Mouse (Mus musculus) layer of hippocampus, postnatal 36 days (tissue): Measurements from ENCODE around the gene Tex2. TPM values are rescaled to one million over a fixed set of nuclear protein-coding genes. Genes with fewer than 3 reads are reported as not detected.
"Not testable (repeated sequence)": the region's sequence is repeated elsewhere in the genome, so short reads cannot be mapped to it uniquely, and the experiment has no call there.

Experiments used
- DNase-seq, 2 experiments: peaks; one replicate each; pipeline ENCODE4 v3.0.0; 2022
- total RNA-seq, 2 experiments: library from RNA; stranded (reverse); gene quantifications; 2 replicates each; pipeline ENCODE4 v1.2.3; 2021

Tex2 gene
- total RNA-seq, 2 experiments from 2014 or later: 135 to 146 TPM

- DNase-seq: no peak
These were observed 107.0 kb downstream of the Tex2 start for GRCm38 (mm10) chr11:106506211-106506610.

DNA sequence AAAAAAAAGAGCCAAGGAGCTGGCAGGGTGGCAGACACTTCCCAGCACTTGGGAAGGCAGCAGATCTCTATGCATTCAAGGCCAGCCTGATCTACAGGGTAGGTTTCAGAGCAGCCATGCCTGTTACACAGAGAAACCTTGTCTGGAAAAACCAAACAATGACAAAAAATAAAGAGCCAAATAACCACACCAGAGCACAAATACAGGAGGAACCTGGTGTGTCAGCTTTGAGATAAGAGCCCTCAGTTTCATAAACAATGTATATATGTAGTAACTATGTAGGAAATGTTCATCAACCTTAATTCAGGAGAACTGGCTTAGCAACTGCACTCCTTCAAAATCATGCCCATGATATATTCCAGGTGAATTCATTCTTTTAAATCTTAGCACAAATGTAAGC is 109.1 kb downstream of the Tex2 start:
- no peak for DNase-seq

DNA sequence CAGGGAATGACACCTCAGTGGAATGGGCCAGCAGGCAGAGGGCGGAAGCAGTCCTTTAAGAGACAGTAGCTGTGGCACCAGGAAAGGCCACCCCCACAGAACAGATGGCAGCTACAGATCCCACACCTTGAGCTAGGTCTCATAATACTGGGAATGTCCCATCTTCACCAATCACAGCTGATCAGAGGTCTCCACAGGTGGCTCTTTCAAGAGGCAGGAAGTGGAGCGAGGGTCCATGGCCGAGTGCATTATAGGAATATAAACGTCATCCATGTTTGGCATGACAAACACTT is 109.9 kb downstream of the Tex2 start:
- DNase-seq: no peak

DNA sequence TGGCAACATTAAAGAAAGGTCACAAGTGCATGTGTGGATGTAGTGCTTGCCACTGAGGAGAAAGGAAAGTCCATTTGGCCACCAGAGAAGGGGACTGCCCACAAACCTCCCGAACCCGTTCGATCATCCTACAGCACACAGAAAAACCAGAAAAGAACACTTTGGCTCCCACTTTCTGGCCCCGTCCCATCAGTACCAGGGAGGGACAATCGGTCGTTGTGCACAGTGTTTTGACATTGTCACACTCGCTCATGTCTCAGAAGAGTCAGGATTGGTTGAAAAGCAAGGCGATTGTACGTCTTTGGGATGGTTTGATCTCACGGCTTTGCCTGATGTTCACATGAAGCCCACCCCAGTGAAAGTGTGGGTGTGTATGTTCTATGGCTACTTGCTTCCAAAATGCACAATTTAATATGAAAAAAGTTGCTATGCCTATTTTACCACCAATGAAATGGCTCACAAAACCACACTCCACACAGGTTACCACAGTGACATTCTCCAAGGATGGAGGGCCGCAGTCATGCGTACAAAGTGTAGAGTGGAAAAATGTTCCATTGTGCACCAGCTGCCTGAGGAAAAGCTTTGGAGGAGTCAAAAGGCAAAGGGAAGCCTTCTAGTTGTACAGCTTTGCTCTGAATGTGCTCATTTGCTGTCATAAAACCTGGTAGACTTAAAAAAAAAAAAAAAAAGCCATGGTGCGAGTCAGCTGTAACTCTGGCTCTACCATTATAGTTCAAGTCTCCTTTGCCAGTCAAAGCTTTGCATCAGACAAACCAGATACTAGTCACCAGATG is 110.4 kb downstream of the Tex2 start:
- DNase-seq: no peak

DNA sequence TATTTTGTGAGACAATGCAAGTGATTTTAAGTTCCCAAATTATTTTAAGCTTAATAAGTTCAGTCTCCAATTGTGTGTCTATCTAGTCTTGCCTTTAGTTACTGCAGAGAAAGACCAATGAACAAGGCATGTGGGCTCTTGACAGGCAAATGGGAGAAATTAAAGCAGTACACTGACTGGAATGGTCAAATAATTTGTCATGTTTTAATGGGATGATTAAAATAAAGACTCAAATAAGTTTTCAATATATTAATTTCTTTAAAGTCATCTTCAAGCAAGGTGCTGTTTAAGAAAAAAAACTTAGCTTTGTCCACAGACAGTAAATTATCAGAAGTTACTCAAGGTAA is 111.1 kb downstream of the Tex2 start:
- no peak for DNase-seq

- DNase-seq: peak; percentile 41 to 47
These were observed 111.7 kb downstream of the Tex2 start for GRCm38 (mm10) chr11:106501308-106502158.

- DNase-seq: peak; percentile 89 to 90
These were observed 112.6 kb downstream of the Tex2 start for GRCm38 (mm10) chr11:106500393-106501307.

DNA sequence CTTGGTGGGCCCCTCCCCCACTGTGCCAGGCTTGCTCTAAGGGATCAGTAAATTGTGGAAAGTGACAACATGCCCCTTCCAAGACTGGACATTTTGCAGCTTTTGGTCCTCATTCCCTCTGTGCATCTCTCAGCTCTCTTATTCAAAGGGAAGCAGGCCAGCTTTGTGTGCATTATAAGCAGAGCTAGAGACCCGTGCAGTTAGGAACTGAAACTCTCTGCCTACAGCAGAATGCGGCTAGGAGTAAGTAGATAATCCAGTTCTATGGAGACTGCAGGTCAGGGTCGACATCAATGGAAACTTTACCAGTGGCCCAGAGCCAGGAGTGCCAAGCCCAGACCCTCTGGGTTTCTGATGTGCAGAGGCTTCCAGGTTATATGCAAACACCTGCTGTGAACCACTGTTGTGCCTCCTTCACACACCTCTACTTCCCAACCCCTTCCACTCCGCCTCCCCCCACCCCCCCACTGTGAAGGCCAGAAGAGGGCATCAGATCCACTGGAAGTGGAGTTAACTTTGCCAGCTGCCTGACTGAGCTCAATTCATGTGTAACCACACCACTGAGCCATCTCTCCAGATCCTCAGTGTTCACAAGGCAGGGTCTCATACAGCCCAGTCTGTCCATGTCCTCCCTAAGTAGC is 114.4 kb downstream of the Tex2 start:
- no peak for DNase-seq

- no peak for DNase-seq
These were observed 115.3 kb downstream of the Tex2 start for GRCm38 (mm10) chr11:106497926-106498325.

- not testable (repeated sequence) for DNase-seq
These were observed 116.2 kb downstream of the Tex2 start for GRCm38 (mm10) chr11:106497009-106497408.

DNA sequence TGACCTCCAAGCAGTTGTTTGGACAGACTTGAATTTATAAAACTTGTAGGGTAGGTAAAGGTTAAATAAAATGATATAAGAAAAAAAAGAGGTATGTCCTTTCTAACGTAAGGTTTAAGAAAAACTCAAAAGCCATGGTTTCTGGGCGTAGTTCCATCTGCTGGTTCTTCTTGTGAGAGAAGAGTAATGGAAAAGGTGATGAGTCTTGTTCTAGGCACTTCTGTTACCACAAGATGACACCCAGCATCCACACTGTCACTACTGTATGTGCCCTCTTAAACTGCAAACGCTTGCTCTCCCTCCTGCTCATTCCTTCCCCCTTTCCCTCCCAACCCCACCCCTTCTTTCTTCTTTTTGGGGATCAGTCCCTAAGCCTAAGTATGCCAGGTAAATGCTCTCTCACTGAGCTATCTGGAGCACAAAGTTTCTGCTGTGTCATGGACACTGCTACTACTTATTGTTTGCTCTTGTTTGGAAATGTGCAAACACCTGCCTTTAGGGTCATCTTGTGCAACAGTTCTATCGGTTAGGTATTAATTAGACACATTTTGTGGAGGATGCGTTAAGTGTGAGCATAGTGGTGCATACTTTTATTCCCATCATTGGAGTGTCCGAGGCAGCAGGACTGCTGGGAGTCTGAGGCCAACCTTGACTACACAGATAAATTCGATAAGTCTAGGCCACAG is 120.1 kb downstream of the Tex2 start:
- DNase-seq: no peak

DNA sequence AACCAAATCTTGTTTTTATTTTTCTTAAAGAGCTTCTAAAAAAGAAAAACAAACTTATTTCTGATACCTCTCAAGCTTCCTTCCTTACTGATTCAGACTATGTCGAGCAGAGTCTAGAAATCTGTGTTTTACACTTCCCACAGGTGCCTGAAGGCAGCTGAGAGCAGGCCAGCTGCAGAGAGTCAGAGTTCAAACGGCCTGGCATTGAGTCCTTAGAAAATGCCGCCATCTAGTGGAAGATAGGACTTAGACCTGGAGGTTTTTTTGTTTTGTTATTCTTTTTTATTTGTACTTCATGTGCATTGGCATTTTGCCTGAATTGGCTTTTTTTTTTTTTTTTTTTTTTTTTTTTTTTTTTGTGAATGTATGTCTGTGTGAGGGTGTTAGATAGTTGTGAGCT is 121.8 kb downstream of the Tex2 start:
- DNase-seq: no peak

DNA sequence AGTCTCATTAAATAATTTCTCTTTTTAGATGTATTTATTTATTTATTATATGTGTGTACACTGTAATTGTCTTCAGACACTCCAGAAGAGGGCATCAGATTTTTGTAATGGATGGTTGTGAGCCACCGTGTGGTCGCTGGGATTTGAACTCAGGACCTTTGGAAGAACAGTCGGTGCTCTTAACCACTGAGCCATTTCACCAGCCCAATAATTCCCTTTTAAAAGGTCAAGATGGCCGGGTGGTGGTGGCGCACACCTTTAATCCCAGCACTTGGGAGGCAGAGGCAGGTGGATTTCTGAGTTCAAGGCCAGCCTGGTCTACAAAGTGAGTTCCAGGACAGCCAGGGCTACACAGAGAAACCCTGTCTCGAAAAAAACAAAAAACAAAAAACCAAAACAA is 122.6 kb downstream of the Tex2 start:
- DNase-seq: not testable (repeated sequence)

- DNase-seq: no peak
These were observed 123.2 kb downstream of the Tex2 start for GRCm38 (mm10) chr11:106490057-106490456.

- DNase-seq: no peak
These were observed 124.1 kb downstream of the Tex2 start for GRCm38 (mm10) chr11:106489036-106489693.

GRCm38 (mm10) chr11:106488126-106488561 is 125.1 kb downstream of the Tex2 start:
- DNase-seq: peak in 1 of 2 experiments; percentile 26

DNA sequence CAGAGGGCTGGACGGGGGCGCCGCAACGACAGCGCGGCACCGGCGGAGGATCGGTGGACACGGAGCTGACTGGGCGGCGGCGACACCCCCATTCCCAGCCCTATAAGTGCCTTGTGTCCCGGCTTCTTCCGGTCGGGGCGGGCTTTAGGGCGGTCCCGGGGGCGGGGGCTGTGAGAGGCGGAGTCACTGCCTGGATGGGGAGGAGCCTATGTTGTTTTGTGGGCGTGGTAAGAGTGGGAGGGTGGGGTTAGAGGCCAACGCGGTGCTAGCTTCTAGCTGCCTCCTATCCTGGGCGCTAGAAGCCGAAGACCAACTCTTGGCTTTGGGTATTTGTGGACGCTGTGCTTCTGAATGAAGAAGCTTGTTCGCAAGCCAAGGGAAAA is 125.5 kb downstream of the Tex2 start, which contains the start of gene Ern1:
Gene Ern1 (minus strand): TSS at position 120 of the 383 bp plus-strand sequence.
- peak; percentile 95 to 96 for DNase-seq

GRCm38 (mm10) chr11:106486866-106487732 is 126.1 kb downstream of the Tex2 start:
- DNase-seq: peak in 1 of 2 experiments; percentile 20

GRCm38 (mm10) chr11:106486042-106486865 is 127.0 kb downstream of the Tex2 start:
- no peak for DNase-seq
